Mouse (Mus musculus) limb, embryonic 15.5 days (tissue): ENCODE measurements at regions not wholly inside any gene's neighbourhood (a gene's known extent, or its start where the extent isn't known, plus 50 kb on each side); places are given as distances from the start of the nearest gene placed in this dataset.

ENCODE experiments used
- ATAC-seq: fragments of 200-750 bp; cut with Nextera tagmentation; 2 replicates; pipeline ENCODE4 v1.8.0; 2017; ENCODE audit warnings: low read depth, moderate TSS enrichment; ENCODE audit not compliant: insufficient number of reproducible peaks, low FRiP score, low TSS enrichment
- H3K27ac ChIP-seq: fragments of 300-500 bp; sonication (generic); 2 replicates; pipeline ENCODE4 v1.5.1; 2015; ENCODE audit warnings: moderate library complexity, mild to moderate bottlenecking, inconsistent platforms
- H3K27me3 ChIP-seq: fragments of 300-500 bp; sonication (generic); 2 replicates; pipeline ENCODE4 v1.6.1; 2015; ENCODE audit warnings: inconsistent platforms
- H3K36me3 ChIP-seq: fragments of 300-500 bp; sonication (generic); 2 replicates; pipeline ENCODE4 v1.6.1; 2015; ENCODE audit warnings: inconsistent platforms
- H3K4me1 ChIP-seq: fragments of 300-500 bp; sonication (generic); 2 replicates; pipeline ENCODE4 v1.6.1; 2015; ENCODE audit warnings: inconsistent platforms
- H3K4me2 ChIP-seq: fragments of 300-500 bp; sonication (generic); 2 replicates; pipeline ENCODE4 v1.6.1; 2015; ENCODE audit warnings: mild to moderate bottlenecking, inconsistent platforms
- H3K4me3 ChIP-seq: fragments of 300-500 bp; sonication (generic); 2 replicates; pipeline ENCODE4 v1.5.1; 2015; ENCODE audit warnings: mild to moderate bottlenecking, inconsistent platforms
- H3K9ac ChIP-seq: fragments of 300-500 bp; sonication (generic); 2 replicates; pipeline ENCODE4 v1.6.1; 2015; ENCODE audit warnings: inconsistent platforms
- H3K9me3 ChIP-seq: fragments of 300-500 bp; sonication (generic); 2 replicates; pipeline ENCODE4 v1.6.1; 2016; ENCODE audit warnings: inconsistent platforms
- WGBS: fragments of 180-500 bp; shearing (Covaris S2); methylation state at CpG from one replicate; pipeline ENCODE4 v1.1.7; 2015; 5-methylcytosine and 5-hydroxymethylcytosine counted together

GRCm38 (mm10) chr7:40052255-40052654, 534.7 kb downstream of the Zfp619 start:
- Histone ChIP-seq H3K9ac (no peak overlapping the region), H3K4me2 (no peak overlapping the region), H3K9me3 (no peaks in the 10 kb centered on the region), H3K27ac (no peak overlapping the region), H3K4me3 (no peak overlapping the region), H3K4me1 (no peaks in the 10 kb centered on the region), H3K27me3 (no peaks in the 10 kb centered on the region), H3K36me3 (no peaks in the 10 kb centered on the region)
- no peak for ATAC-seq
- 32% methylated on average over 2 of the region's 2 CpGs for WGBS

DNA sequence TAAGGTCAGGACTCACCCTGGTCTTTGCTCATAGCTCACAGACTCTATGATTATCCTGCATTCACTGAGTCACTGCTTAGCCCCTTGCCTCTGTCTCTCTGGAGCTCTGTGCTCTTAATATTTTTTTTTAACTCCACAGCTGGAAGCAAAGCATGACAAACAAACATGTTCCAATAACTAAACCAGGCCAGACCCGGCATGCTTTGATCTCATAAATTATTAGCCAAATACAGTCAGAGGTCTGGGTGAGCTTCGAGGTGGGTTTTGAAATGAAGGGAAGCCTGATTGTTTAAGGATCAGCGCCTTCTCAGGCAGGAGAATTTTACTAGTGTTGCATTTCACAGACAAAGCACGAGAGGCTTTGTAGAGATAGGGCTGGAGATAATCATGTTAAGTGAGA, 541.3 kb downstream of the Zfp619 start:
- Histone ChIP-seq H3K9ac (no peak overlapping the region), H3K4me2 (no peak overlapping the region), H3K9me3 (no peaks in the 10 kb centered on the region), H3K27ac (no peak overlapping the region), H3K4me3 (no peak overlapping the region), H3K27me3 (no peaks in the 10 kb centered on the region), H3K4me1 (no peaks in the 10 kb centered on the region), H3K36me3 (no peaks in the 10 kb centered on the region)
- 43% methylated on average over 4 of the region's 4 CpGs for WGBS
- no peak for ATAC-seq

DNA sequence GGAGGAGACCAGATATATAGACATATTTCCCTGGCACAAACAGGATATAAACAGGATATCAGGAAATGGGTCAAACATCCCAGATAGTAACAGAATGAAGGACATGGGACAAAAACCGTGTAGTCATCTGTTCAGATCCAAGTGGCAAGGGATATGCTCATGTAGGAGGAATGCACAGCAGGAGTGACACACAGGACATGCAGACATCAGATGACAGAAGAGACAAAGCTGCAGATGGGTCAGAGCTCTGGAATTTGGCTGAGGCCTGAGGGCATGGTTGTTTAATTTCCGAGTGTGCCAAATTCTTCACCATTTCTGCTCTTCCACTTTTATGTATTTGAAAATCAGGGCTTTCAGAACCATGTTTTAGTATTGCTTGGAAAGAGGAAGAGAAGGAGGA, 547.1 kb downstream of the Zfp619 start:
- no peak overlapping the region for H3K4me2 ChIP-seq

DNA sequence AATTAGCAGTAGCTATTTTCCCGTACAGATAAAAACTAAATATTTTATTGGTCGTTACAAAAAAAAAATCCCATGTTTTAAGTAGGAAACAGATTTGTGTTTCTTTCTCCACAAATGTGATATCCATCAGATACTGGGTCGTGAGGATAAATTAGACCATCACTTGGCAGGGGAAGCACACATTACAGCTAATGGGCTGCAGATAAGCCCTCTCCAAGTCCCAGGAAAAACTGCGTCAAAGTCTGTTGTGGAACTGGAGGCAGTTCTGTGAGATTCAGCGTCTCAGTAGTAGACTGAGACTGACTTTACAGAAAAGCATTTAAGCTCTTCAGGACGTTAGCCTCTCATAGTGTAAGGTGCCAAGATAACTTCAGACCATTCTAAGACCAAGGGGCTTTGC, 548.0 kb downstream of the Zfp619 start:
- ATAC-seq: no peak
- WGBS: 49% methylated on average over 6 of the region's 6 CpGs
- H3K4me3 ChIP-seq: no peak overlapping the region

More for the DNA sequence above, 547.1 kb downstream of the Zfp619 start:
- Histone ChIP-seq H3K4me3 (no peak overlapping the region), H3K4me1 (no peaks in the 10 kb centered on the region), H3K27me3 (no peaks in the 10 kb centered on the region), H3K36me3 (no peaks in the 10 kb centered on the region), H3K27ac (no peak overlapping the region), H3K9me3 (no peaks in the 10 kb centered on the region), H3K9ac (no peak overlapping the region)
- no peak for ATAC-seq
- WGBS: 45% methylated on average over 2 of the region's 2 CpGs

GRCm38 (mm10) chr7:40067378-40067777, 549.8 kb downstream of the Zfp619 start:
- ATAC-seq: no peak
- H3K9ac ChIP-seq: no peak overlapping the region
- 43% methylated on average over 1 of the region's 1 CpGs for WGBS
- no peaks in the 10 kb centered on the region for H3K9me3 ChIP-seq
- H3K4me1 ChIP-seq: no peaks in the 10 kb centered on the region
- no peak overlapping the region for H3K4me3 ChIP-seq
- no peaks in the 10 kb centered on the region for H3K36me3 ChIP-seq
- no peaks in the 10 kb centered on the region for H3K27me3 ChIP-seq
- H3K4me2 ChIP-seq: no peak overlapping the region
- H3K27ac ChIP-seq: no peak overlapping the region

More for the DNA sequence above, 548.0 kb downstream of the Zfp619 start:
- H3K4me1 ChIP-seq: no peaks in the 10 kb centered on the region
- H3K9ac ChIP-seq: no peak overlapping the region
- H3K9me3 ChIP-seq: no peaks in the 10 kb centered on the region
- H3K4me2 ChIP-seq: no peak overlapping the region
- no peaks in the 10 kb centered on the region for H3K36me3 ChIP-seq
- no peak overlapping the region for H3K27ac ChIP-seq
- H3K27me3 ChIP-seq: no peaks in the 10 kb centered on the region

DNA sequence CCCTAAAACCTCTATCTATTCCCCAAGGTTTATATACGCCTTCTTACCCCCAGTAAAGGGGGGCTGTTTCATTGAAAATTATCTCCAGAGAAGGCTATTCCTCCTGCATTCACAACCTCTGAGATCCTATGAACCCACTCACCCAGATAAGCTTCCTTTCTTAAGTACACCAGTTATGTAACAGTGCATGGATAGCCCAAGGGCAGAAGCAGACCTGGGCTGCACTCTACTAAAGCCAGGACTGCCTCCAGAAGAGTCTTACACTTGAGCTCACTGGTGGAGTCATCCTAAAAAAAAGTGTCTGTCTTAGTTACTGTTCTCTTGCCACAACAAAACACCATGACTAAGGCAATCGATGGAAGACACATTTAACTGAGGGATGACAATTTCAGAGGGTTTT, 553.7 kb downstream of the Zfp619 start:
- H3K36me3 ChIP-seq: no peaks in the 10 kb centered on the region
- ATAC-seq: no peak
- no peak overlapping the region for H3K4me3 ChIP-seq
- 75% methylated on average over 2 of the region's 2 CpGs for WGBS
- H3K27me3 ChIP-seq: no peaks in the 10 kb centered on the region
- H3K9ac ChIP-seq: no peak overlapping the region
- H3K4me2 ChIP-seq: no peak overlapping the region
- no peaks in the 10 kb centered on the region for H3K9me3 ChIP-seq
- no peaks in the 10 kb centered on the region for H3K4me1 ChIP-seq
- H3K27ac ChIP-seq: no peak overlapping the region

DNA sequence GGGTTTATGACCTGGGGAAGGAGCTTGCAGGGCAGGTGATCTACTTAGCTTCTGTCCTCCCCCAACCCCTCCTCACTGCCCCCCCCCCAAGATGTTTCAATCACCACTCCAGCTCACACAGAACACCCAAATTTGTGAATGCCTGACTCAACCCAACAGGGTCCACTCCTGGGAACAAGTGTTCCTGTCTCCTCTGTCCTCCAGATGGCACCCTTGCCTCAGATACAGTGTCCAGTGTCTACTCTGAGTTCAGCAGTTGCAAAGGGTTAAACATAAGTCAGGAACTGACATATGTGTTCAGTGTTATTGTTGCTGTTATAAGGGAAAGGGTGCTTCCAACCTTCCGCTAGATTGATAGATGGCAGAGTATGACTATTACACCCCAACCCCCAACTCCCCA, 554.9 kb downstream of the Zfp619 start:
- H3K36me3 ChIP-seq: no peaks in the 10 kb centered on the region
- no peaks in the 10 kb centered on the region for H3K27me3 ChIP-seq
- H3K27ac ChIP-seq: no peak overlapping the region
- H3K4me1 ChIP-seq: no peaks in the 10 kb centered on the region
- H3K4me3 ChIP-seq: no peak overlapping the region
- H3K9me3 ChIP-seq: no peaks in the 10 kb centered on the region
- H3K9ac ChIP-seq: no peak overlapping the region
- WGBS: 80% methylated on average over 1 of the region's 1 CpGs
- no peak overlapping the region for H3K4me2 ChIP-seq
- no peak for ATAC-seq

DNA sequence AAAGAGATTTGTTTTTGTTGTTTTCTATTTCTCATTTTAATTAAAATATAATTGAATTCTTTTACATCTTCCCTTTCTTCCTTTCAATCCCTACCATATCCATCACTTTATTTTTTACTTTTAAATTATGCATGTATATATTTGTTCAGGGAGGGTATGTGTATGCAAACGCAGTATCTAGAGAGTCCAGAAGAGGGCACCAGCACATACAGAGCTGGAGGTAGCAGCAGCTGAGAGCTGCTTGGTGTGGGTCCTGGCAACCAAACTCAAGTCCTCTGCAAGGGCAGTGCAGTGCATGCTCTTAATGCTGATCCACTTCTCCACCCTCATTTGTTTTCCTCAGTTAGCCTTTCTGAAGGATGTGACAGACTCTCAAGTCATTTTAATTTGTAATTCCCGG, 568.7 kb downstream of the Zfp619 start:
- no peak overlapping the region for H3K4me3 ChIP-seq
- 53% methylated on average over 2 of the region's 2 CpGs for WGBS
- H3K27ac ChIP-seq: no peak overlapping the region
- H3K4me1 ChIP-seq: no peaks in the 10 kb centered on the region
- no peaks in the 10 kb centered on the region for H3K9me3 ChIP-seq
- no peak overlapping the region for H3K4me2 ChIP-seq
- H3K9ac ChIP-seq: no peak overlapping the region
- H3K36me3 ChIP-seq: no peaks in the 10 kb centered on the region
- no peaks in the 10 kb centered on the region for H3K27me3 ChIP-seq
- ATAC-seq: no peak

- Histone ChIP-seq H3K4me1 (no peaks in the 10 kb centered on the region), H3K4me3 (no peak overlapping the region), H3K27ac (no peak overlapping the region), H3K4me2 (no peak overlapping the region), H3K9ac (no peak overlapping the region), H3K27me3 (no peaks in the 10 kb centered on the region), H3K36me3 (no peaks in the 10 kb centered on the region), H3K9me3 (no peaks in the 10 kb centered on the region)
- no peak for ATAC-seq
- WGBS: 92% methylated on average over 2 of the region's 2 CpGs
These were observed 579.5 kb downstream of the Zfp619 start for GRCm38 (mm10) chr7:40097094-40097493.

DNA sequence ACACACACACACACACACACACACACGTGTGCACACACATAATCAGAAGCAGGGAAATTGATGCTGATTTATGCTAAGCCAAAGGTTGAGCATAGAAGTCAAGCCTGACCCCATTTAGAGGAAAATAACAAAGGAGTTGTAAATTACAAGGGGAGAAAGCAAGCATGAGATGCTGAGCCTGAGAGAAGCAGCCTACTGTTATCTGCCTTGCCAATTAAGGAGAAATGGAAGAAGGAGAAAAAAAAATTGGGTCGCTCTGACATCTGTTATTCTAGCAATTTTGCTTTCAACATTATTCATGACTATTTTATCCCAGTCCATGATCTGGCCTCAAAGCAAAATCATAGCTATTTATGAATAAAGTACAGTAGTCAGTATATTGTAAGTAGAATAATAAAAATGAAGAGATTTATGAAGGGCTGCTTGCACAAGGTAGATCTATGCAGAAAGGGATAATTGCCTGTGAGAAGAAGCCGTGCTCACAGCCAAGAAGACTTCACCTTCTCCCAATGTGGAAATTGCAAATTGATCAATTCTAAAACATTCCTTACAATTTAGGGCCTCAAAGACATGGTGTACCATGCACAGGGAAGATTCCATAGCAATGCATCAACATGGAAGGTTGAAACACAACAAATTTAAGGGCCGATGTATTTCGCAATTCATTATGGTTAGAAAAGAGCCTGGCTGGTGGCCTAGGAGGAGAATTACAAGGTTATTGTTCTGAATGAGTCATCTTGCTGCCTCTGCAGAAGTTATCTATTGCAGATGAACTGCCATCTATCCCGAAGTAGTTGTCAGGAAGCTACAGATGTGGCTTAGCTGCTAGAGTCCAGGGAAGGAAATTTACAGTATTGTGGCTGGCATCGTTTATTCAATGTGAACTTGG, 585.7 kb downstream of the Zfp619 start:
- ATAC-seq: no peak
- no peak overlapping the region for H3K9ac ChIP-seq
- no peak overlapping the region for H3K27ac ChIP-seq
- no peaks in the 10 kb centered on the region for H3K36me3 ChIP-seq
- H3K4me3 ChIP-seq: no peak overlapping the region
- WGBS: 77% methylated on average over 7 of the region's 7 CpGs
- no peaks in the 10 kb centered on the region for H3K4me1 ChIP-seq
- H3K9me3 ChIP-seq: no peaks in the 10 kb centered on the region
- no peak overlapping the region for H3K4me2 ChIP-seq
- H3K27me3 ChIP-seq: no peaks in the 10 kb centered on the region

DNA sequence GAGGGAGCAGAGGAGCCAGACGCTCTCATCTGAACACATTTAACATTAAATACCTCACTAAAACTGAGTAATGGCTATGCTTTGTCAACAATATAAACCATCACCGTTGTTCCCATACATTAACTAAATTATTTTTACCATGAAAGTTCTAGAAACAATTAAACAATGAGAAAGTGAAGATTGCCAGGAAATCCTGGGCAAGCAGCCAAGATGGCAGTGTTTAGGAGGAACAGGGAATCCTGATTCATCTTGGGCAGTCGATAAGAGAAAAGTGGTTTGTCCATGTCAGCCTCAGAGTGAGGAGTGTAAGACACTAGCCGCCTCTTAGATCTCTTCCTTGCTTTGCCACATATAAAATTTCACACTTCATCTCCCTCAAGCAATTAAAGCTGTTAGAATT, 625.3 kb downstream of the Zfp619 start:
- WGBS: 71% methylated on average over 4 of the region's 4 CpGs
- no peak for ATAC-seq
- Histone ChIP-seq H3K27ac (no peak overlapping the region), H3K27me3 (no peaks in the 10 kb centered on the region), H3K4me3 (no peak overlapping the region), H3K4me1 (no peaks in the 10 kb centered on the region), H3K9me3 (no peaks in the 10 kb centered on the region), H3K9ac (no peak overlapping the region), H3K4me2 (no peak overlapping the region), H3K36me3 (no peaks in the 10 kb centered on the region)

GRCm38 (mm10) chr7:40144431-40144830, 626.9 kb downstream of the Zfp619 start:
- Histone ChIP-seq H3K4me1 (no peaks in the 10 kb centered on the region), H3K4me2 (no peak overlapping the region), H3K9ac (no peak overlapping the region), H3K4me3 (no peak overlapping the region), H3K27ac (no peak overlapping the region), H3K36me3 (no peaks in the 10 kb centered on the region), H3K9me3 (no peaks in the 10 kb centered on the region), H3K27me3 (no peaks in the 10 kb centered on the region)
- 59% methylated on average over 1 of the region's 1 CpGs for WGBS
- no peak for ATAC-seq

GRCm38 (mm10) chr7:40177570-40177969, 660.0 kb downstream of the Zfp619 start:
- Histone ChIP-seq H3K27ac (no peak overlapping the region), H3K4me2 (no peak overlapping the region), H3K9me3 (no peaks in the 10 kb centered on the region), H3K9ac (no peak overlapping the region), H3K36me3 (no peaks in the 10 kb centered on the region), H3K4me1 (no peaks in the 10 kb centered on the region), H3K4me3 (no peak overlapping the region), H3K27me3 (no peaks in the 10 kb centered on the region)
- ATAC-seq: no peak
- 74% methylated on average over 2 of the region's 2 CpGs for WGBS
